Mouse (Mus musculus) CH12.LX (cell line): ENCODE data around the gene Ttll13. TPM values are rescaled to one million over a fixed set of nuclear protein-coding genes. Genes with fewer than 3 reads are reported as not detected.

Experiments
- DNase-seq: peaks from one replicate; pipeline ENCODE4 v3.0.0-alpha.2; 2013; ENCODE audit errors: extremely low read depth
- H3K27ac ChIP-seq: 2 replicates; pipeline ENCODE4 v1.5.1; 2012; ENCODE audit warnings: low read depth, mild to moderate bottlenecking, control low read depth, moderate library complexity; ENCODE audit not compliant: insufficient read depth
- H3K27me3 ChIP-seq: replicated peaks from 2 replicates; pipeline ENCODE3; 2012; ENCODE audit warnings: inconsistent platforms
- H3K36me3 ChIP-seq, 2 experiments: replicated peaks in 1 of 2; 2 replicates each; pipeline versions ENCODE3 to v1.6.1; 2012; ENCODE audit warnings: inconsistent platforms in 1 of 2, low read length in 1 of 2, mild to moderate bottlenecking in 1 of 2, mixed read lengths in 1 of 2, moderate library complexity in 1 of 2; ENCODE audit not compliant: control insufficient read depth in 1 of 2, insufficient read depth in 1 of 2
- H3K4me1 ChIP-seq, 2 experiments: 2 replicates each; pipeline ENCODE4 v1.6.1; 2012; ENCODE audit warnings: inconsistent platforms in 1 of 2, moderate library complexity in 1 of 2; ENCODE audit not compliant: insufficient read depth in 2 of 2, control insufficient read depth in 1 of 2
- H3K4me2 ChIP-seq: 2 replicates; pipeline ENCODE4 v1.6.1; 2012; ENCODE audit warnings: low read depth, mild to moderate bottlenecking, control low read depth; ENCODE audit not compliant: poor library complexity, insufficient read depth, severe bottlenecking
- H3K4me3 ChIP-seq, 3 experiments: fragments of 150-350 bp in 1 of 3; sonication (generic) in 1 of 3; replicated peaks in 1 of 3; 2 replicates each; pipeline versions ENCODE3 to v1.5.1; 2011 to 2012; ENCODE audit warnings: low read depth in 2 of 3, low read length in 2 of 3, mild to moderate bottlenecking in 2 of 3, moderate library complexity in 2 of 3, control low read depth in 1 of 3, improper control_type of control experiment in 1 of 3, inconsistent platforms in 1 of 3, mixed read lengths in 1 of 3; ENCODE audit not compliant: poor library complexity in 1 of 3
- H3K79me2 ChIP-seq: replicated peaks from 2 replicates; pipeline ENCODE4 v1.6.1; 2012; ENCODE audit warnings: mild to moderate bottlenecking, moderate library complexity; ENCODE audit not compliant: control insufficient read depth, poor library complexity, insufficient read depth, severe bottlenecking; ENCODE audit errors: extremely low read depth
- H3K9ac ChIP-seq: 2 replicates; pipeline ENCODE4 v1.6.1; 2012; ENCODE audit warnings: low read depth, mild to moderate bottlenecking, control low read depth, moderate library complexity; ENCODE audit not compliant: insufficient read depth
- H3K9me3 ChIP-seq: replicated peaks from 2 replicates; pipeline ENCODE3; 2012; ENCODE audit warnings: low read length, inconsistent platforms, mixed read lengths
- BHLHE40 ChIP-seq: IDR thresholded peaks from 2 replicates; pipeline ENCODE4 v1.6.1; 2011; ENCODE audit warnings: mild to moderate bottlenecking, low read depth, low read length, improper control_type of control experiment
- CHD2 ChIP-seq: IDR thresholded peaks from 2 replicates; pipeline ENCODE4 v1.6.1; 2011; ENCODE audit warnings: low read length, improper control_type of control experiment
- CTCF ChIP-seq, 2 experiments: IDR thresholded peaks in 1 of 2; conservative IDR thresholded peaks in 1 of 2; 2 replicates each; pipeline ENCODE4 v1.5.1; 2011 to 2012; ENCODE audit warnings: low read depth in 2 of 2, low read length in 2 of 2, improper control_type of control experiment in 1 of 2, inconsistent platforms in 1 of 2, mild to moderate bottlenecking in 1 of 2, moderate library complexity in 1 of 2
- E2F4 ChIP-seq: IDR thresholded peaks from 2 replicates; pipeline ENCODE4 v1.6.1; 2011; ENCODE audit warnings: low read depth, low read length, improper control_type of control experiment; ENCODE audit not compliant: insufficient replicate concordance
- ELF1 ChIP-seq: IDR thresholded peaks from 2 replicates; pipeline ENCODE4 v1.6.1; 2014; ENCODE audit warnings: low read depth, mild to moderate bottlenecking, inconsistent platforms, low read length, improper control_type of control experiment
- ETS1 ChIP-seq: conservative IDR thresholded peaks from 2 replicates; pipeline ENCODE4 v1.6.1; 2012; ENCODE audit warnings: low read depth, mild to moderate bottlenecking, inconsistent platforms, low read length, improper control_type of control experiment, moderate library complexity
- GABPA ChIP-seq: IDR thresholded peaks from 2 replicates; pipeline ENCODE4 v1.6.1; 2012; ENCODE audit warnings: low read depth, low read length, improper control_type of control experiment, inconsistent platforms; ENCODE audit not compliant: insufficient replicate concordance
- HCFC1 ChIP-seq: IDR thresholded peaks from 2 replicates; pipeline ENCODE4 v1.6.1; 2012; ENCODE audit warnings: low read depth, mild to moderate bottlenecking, inconsistent platforms, low read length, improper control_type of control experiment
- IRF4 ChIP-seq: IDR thresholded peaks from 2 replicates; pipeline ENCODE4 v1.6.1; 2014; ENCODE audit warnings: low read depth, mild to moderate bottlenecking, inconsistent platforms, low read length, improper control_type of control experiment
- JUND ChIP-seq: conservative IDR thresholded peaks from 2 replicates; pipeline ENCODE4 v1.6.1; 2011; ENCODE audit warnings: low read depth, low read length, improper control_type of control experiment
- KAT2A ChIP-seq: IDR thresholded peaks from 2 replicates; pipeline ENCODE4 v1.6.1; 2012; ENCODE audit warnings: low read length, improper control_type of control experiment, inconsistent platforms; ENCODE audit not compliant: insufficient replicate concordance
- MAFK ChIP-seq: IDR thresholded peaks from 2 replicates; pipeline ENCODE4 v1.6.1; 2011; ENCODE audit warnings: low read length, improper control_type of control experiment; ENCODE audit not compliant: insufficient replicate concordance
- MAX ChIP-seq: IDR thresholded peaks from 2 replicates; pipeline ENCODE4 v1.6.1; 2011; ENCODE audit warnings: low read length, improper control_type of control experiment
- MAZ ChIP-seq: IDR thresholded peaks from 2 replicates; pipeline ENCODE4 v1.6.1; 2012; ENCODE audit warnings: low read depth, mild to moderate bottlenecking, inconsistent platforms, low read length, improper control_type of control experiment, moderate library complexity
- MEF2A ChIP-seq: IDR thresholded peaks from 2 replicates; pipeline ENCODE4 v1.6.1; 2014; ENCODE audit warnings: low read depth, mild to moderate bottlenecking, inconsistent platforms, low read length, improper control_type of control experiment, borderline replicate concordance
- MXI1 ChIP-seq: IDR thresholded peaks from 2 replicates; pipeline ENCODE4 v1.6.1; 2011; ENCODE audit warnings: mild to moderate bottlenecking, low read depth, low read length, improper control_type of control experiment
- MYC ChIP-seq: IDR thresholded peaks from 2 replicates; pipeline ENCODE4 v1.6.1; 2011; ENCODE audit warnings: low read depth, mild to moderate bottlenecking, improper control_type of control experiment, low read length
- NELFE ChIP-seq: IDR thresholded peaks from 2 replicates; pipeline ENCODE4 v1.6.1; 2011; ENCODE audit warnings: low read depth, low read length, improper control_type of control experiment
- NRF1 ChIP-seq: IDR thresholded peaks from 2 replicates; pipeline ENCODE4 v1.6.1; 2014; ENCODE audit warnings: low read depth, mild to moderate bottlenecking, inconsistent platforms, low read length, improper control_type of control experiment, moderate library complexity
- PAX5 ChIP-seq: IDR thresholded peaks from 2 replicates; pipeline ENCODE4 v1.6.1; 2012; ENCODE audit warnings: low read length, inconsistent platforms, mixed read lengths
- POLR2A ChIP-seq: IDR thresholded peaks from 2 replicates; pipeline ENCODE4 v1.6.1; 2011; ENCODE audit warnings: low read depth, mild to moderate bottlenecking, improper control_type of control experiment, low read length
- POLR2AphosphoS2 ChIP-seq: IDR thresholded peaks from 2 replicates; pipeline ENCODE4 v1.6.1; 2011; ENCODE audit warnings: low read depth, low read length, improper control_type of control experiment
- RCOR1 ChIP-seq: conservative IDR thresholded peaks from 2 replicates; pipeline ENCODE4 v1.6.1; 2012; ENCODE audit warnings: low read depth, mild to moderate bottlenecking, inconsistent platforms, low read length, improper control_type of control experiment
- SIN3A ChIP-seq: IDR thresholded peaks from 2 replicates; pipeline ENCODE4 v1.6.1; 2012; ENCODE audit warnings: low read length, improper control_type of control experiment, inconsistent platforms
- SMC3 ChIP-seq: IDR thresholded peaks from 2 replicates; pipeline ENCODE4 v1.6.1; 2011; ENCODE audit warnings: low read depth, low read length, improper control_type of control experiment
- TBP ChIP-seq: conservative IDR thresholded peaks from 2 replicates; pipeline ENCODE4 v1.6.1; 2011; ENCODE audit warnings: low read depth, low read length, improper control_type of control experiment
- TCF12 ChIP-seq: IDR thresholded peaks from 2 replicates; pipeline ENCODE4 v1.6.1; 2014; ENCODE audit warnings: low read depth, mild to moderate bottlenecking, inconsistent platforms, low read length, improper control_type of control experiment
- ZC3H11A ChIP-seq: IDR thresholded peaks from 2 replicates; pipeline ENCODE4 v1.6.1; 2012; ENCODE audit warnings: low read depth, mild to moderate bottlenecking, inconsistent platforms, low read length, improper control_type of control experiment
- ZMIZ1 ChIP-seq: IDR thresholded peaks from 2 replicates; pipeline ENCODE4 v1.6.1; 2012; ENCODE audit warnings: low read depth, mild to moderate bottlenecking, inconsistent platforms, low read length, improper control_type of control experiment
- dilution Hi-C: fragments of 300-500 bp; cut with MboI; formaldehyde crosslinking; loops from 2 replicates; pipeline ENCODE4 v1.14.3; 2020; ENCODE audit warnings: low sequenced_read_pairs; ENCODE audit not compliant: extremely low pct_unique_long_range_greater_than_20kb, extremely low pct_ligation_motif_present
- in situ Hi-C: fragments of 300-500 bp; cut with MboI; formaldehyde crosslinking; loops from 3 replicates; pipeline ENCODE4 v1.14.3; 2019; ENCODE audit warnings: low sequenced_read_pairs, low pct_ligation_motif_present, low pct_unique_long_range_greater_than_20kb, mixed read lengths
- polyA plus RNA-seq: library from polyadenylated mRNA; unstranded; fragments of >175 nt; gene quantifications from 2 replicates; pipeline ENCODE4 v1.2.1, GENCODE M21; 2012; ENCODE audit warnings: low read depth; ENCODE audit not compliant: insufficient read length
- total RNA-seq, 2 experiments: library from RNA; depleted of rRNA; stranded (reverse); fragments of 300-350 nt in 1 of 2; fragments of >200 nt in 1 of 2; gene quantifications; 2 replicates each; pipeline ENCODE4 v1.2.3; 2012 to 2014

Gene Ttll13
- total and polyA plus RNA-seq, 3 experiments: 0.59 TPM; not detected in 2

DNA sequence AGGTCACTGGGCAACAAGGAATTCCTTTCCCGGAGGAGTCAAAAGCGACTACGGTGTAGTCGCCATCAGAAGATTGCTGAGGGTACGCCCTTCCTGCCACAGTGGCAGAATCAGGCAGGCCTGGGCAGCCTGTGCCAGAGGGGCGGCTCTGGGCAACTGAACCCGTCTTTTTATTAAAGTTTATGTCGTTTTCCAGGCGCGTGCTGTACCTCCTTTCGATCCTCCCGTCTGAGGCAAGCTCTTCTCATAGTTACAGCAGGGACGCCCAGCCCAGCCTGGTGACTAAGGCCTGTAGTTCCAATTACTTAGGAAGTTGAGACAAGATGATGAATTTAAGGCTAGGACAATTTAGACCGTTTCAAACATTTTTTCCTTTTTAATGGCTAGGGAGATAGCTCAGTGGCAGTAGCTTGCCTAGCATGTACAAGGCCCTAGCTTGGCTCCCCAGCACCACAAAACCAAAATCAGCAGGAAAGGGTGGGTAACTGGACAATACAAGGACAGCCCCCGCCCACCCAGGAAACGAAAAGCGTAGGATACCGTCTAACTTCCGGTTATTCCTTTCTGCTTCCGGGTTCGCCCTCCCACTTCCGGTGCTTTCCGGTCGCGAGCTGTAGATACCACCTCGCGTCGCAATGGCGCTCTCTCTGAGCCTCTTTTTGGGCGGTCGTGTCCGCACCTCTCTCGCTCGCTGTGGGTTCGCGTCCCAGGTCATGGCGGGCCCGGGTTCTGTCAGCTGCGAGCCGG is 14.6 kb downstream of the Ttll13 start, which contains the start of gene Ngrn:
TSS of gene Ngrn (plus strand) at position 591 of the 747 bp plus-strand sequence.
- TF ChIP-seq PAX5 (no peak), SIN3A (peak; percentile 92), POLR2A (peak; percentile 90), MAZ (peak; percentile 82), GABPA (no peak; the same call in 1 of the 2 replicates), KAT2A (peak; percentile 89; the same call in 1 of the 2 replicates), E2F4 (no peak), SMC3 (no peak), ZC3H11A (no peak), CTCF (conservative IDR thresholded peaks at IDR 0.05 in 1 of 2, IDR thresholded peaks at IDR 0.05 in 1 of 2; ENCODE audit: low read depth in 2 of 2, low read length in 2 of 2) (no peak; a peak in 1 of 4 replicates), POLR2AphosphoS2 (peak; percentile 95), ZMIZ1 (peak; percentile 87), MEF2A (peak; percentile 36; the same call in 1 of the 2 replicates), BHLHE40 (0 out of 2 replicates have a peak, but pooled peaks have one; percentile 14), ELF1 (peak; percentile 97), MAX (peak; percentile 73; the same call in 1 of the 2 replicates), CHD2 (peak; percentile 72), MYC (peak; percentile 78; the same call in 1 of the 2 replicates), MAFK (no peak), JUND (no peak), HCFC1 (peak; percentile 92), TCF12 (peak; percentile 84), RCOR1 (peak; percentile 82), IRF4 (peak; percentile 88), TBP (peak; percentile 89), NRF1 (peak; percentile 18; the same call in 1 of the 2 replicates), NELFE (peak; percentile 97), MXI1 (peak; percentile 89), ETS1 (no peak; the same call in 1 of the 2 replicates)
- Histone ChIP-seq H3K4me1 (peaks cover 3 to 23% of the 10 kb centered on the region in 2 experiments; a peak in 2 of 4 replicates), H3K27ac (peak within 1 kb of the TSS; percentile 49), H3K4me2 (peak within 1 kb of the TSS; percentile 78), H3K4me3 (peak within 1 kb of the TSS; percentile 80 to 99 (median 83)), H3K36me3 (peaks cover 20 to 28% of the 10 kb centered on the region in 2 experiments), H3K27me3 (no peaks in the 10 kb centered on the region), H3K9ac (peak within 1 kb of the TSS; percentile 81), H3K9me3 (no peaks in the 10 kb centered on the region), H3K79me2 (peaks cover 23% of the 10 kb centered on the region)
- in situ Hi-C loops: loop anchor here (25.0 kb wide), 1 partner anchor 248 kb away; the partner anchor contains the start of gene Zfp710
- peak; percentile 90 for DNase-seq
- dilution Hi-C loops: no loop called here
